Mouse (Mus musculus): ENCODE data around the gene Ms4a1. TPM values are rescaled to one million over a fixed set of nuclear protein-coding genes. Genes with fewer than 3 reads are reported as not detected.

The Ms4a1 gene
- polyA plus RNA-seq, 1 experiment from 2014 or later: 3.3 TPM

GRCm38 (mm10) chr19:11292990-11293389, 26.9 kb upstream of the Ms4a1 start:
- 5% methylated on average over 12 of the region's 12 CpGs for WGBS (ENCODE audit: insufficient replicate concordance)
- TF ChIP-seq EP300 (IDR thresholded peaks at IDR 0.05; ENCODE audit: low read depth) (no peak), CTCF (IDR thresholded peaks at IDR 0.05; ENCODE audit: low read depth) (no peak)
- peak overlapping the region; percentile 70 for H3K4me2 ChIP-seq (ENCODE audit: low read depth, low read length)
- ATAC-seq (no peak), DNase-seq (peak; percentile 24)
- peak overlapping the region; percentile 40; the same call in 1 of the 2 replicates for H3K9ac ChIP-seq (replicated peaks)
- peaks cover 4% of the 10 kb centered on the region; the same call in 1 of the 2 replicates for H3K4me1 ChIP-seq (ENCODE audit: insufficient read depth)
- H3K27me3 ChIP-seq (ENCODE audit: insufficient read depth, low read length): no peaks in the 10 kb centered on the region
- no peaks in the 10 kb centered on the region for H3K36me3 ChIP-seq (replicated peaks; ENCODE audit: insufficient read depth, low read length)
- H3K27ac ChIP-seq (ENCODE audit: low read depth): 0 out of 2 replicates have a peak overlapping the region, but pooled peaks have one; percentile 36
- no peaks in the 10 kb centered on the region for H3K9me3 ChIP-seq (ENCODE audit: low read length)
- peak overlapping the region; percentile 49 for H3K4me3 ChIP-seq (ENCODE audit: low read depth, low read length)

- no peak for ATAC-seq
- H3K27ac ChIP-seq (ENCODE audit: low read depth): no peak within 1 kb of the TSS
- WGBS (ENCODE audit: insufficient replicate concordance): 71% methylated on average over 2 of the region's 2 CpGs
Observed at GRCm38 (mm10) chr19:11283773-11284172, 17.7 kb upstream of the Ms4a1 start, which contains the start of gene Ms4a5. Ms4a5 (minus strand) TSS chr19:11283873.

DNA sequence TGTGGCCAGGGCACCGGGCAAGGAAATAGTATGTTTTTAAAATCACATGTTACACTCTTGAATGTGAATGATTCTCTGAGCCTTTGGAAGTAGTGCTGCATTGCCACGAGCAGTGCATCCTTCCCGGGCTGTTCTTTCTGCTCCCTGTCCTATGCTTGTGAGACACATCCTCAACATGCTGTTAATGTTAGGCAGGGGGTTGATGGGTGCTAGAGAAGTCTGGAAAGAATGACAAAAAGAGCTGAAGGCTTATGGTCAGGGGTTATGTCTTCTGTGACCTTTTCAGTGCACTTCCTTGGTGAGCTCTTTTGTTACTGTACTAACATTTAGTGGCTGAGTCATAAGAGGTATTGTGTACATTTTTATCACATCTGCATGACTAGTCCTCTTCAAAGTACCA, 14.2 kb upstream of the Ms4a1 start:
- Histone ChIP-seq H3K36me3 (replicated peaks; ENCODE audit: insufficient read depth, low read length) (no peaks in the 10 kb centered on the region), H3K4me1 (ENCODE audit: insufficient read depth) (no peaks in the 10 kb centered on the region), H3K9ac (replicated peaks) (no peak overlapping the region), H3K4me2 (ENCODE audit: low read depth, low read length) (no peak overlapping the region), H3K9me3 (ENCODE audit: low read length) (no peaks in the 10 kb centered on the region), H3K27me3 (ENCODE audit: insufficient read depth, low read length) (no peaks in the 10 kb centered on the region), H3K27ac (ENCODE audit: low read depth) (no peak overlapping the region), H3K4me3 (ENCODE audit: low read depth, low read length) (no peak overlapping the region)
- ATAC-seq (no peak), DNase-seq (no peak)
- WGBS (ENCODE audit: insufficient replicate concordance): 67% methylated on average over 3 of the region's 3 CpGs
- TF ChIP-seq EP300 (IDR thresholded peaks at IDR 0.05; ENCODE audit: low read depth) (no peak), CTCF (IDR thresholded peaks at IDR 0.05; ENCODE audit: low read depth) (no peak)

More at GRCm38 (mm10) chr19:11283773-11284172, 17.7 kb upstream of the Ms4a1 start, which contains the start of gene Ms4a5:
- Histone ChIP-seq H3K9me3 (ENCODE audit: low read length) (no peaks in the 10 kb centered on the region), H3K36me3 (replicated peaks; ENCODE audit: insufficient read depth, low read length) (no peaks in the 10 kb centered on the region), H3K4me3 (ENCODE audit: low read depth, low read length) (no peak within 1 kb of the TSS), H3K27me3 (ENCODE audit: insufficient read depth, low read length) (no peaks in the 10 kb centered on the region), H3K4me2 (ENCODE audit: low read depth, low read length) (no peak within 1 kb of the TSS), H3K9ac (replicated peaks) (no peak within 1 kb of the TSS), H3K4me1 (ENCODE audit: insufficient read depth) (no peaks in the 10 kb centered on the region)
- no peak for DNase-seq
- TF ChIP-seq CTCF (IDR thresholded peaks at IDR 0.05; ENCODE audit: low read depth) (no peak), EP300 (IDR thresholded peaks at IDR 0.05; ENCODE audit: low read depth) (no peak)

GRCm38 (mm10) chr19:11276431-11276830, 10.4 kb upstream of the Ms4a1 start:
- TF ChIP-seq EP300 (IDR thresholded peaks at IDR 0.05; ENCODE audit: low read depth) (no peak), CTCF (IDR thresholded peaks at IDR 0.05; ENCODE audit: low read depth) (no peak)

GRCm38 (mm10) chr19:11266956-11267355, 915 bp upstream of the Ms4a1 start:
- H3K4me3 ChIP-seq (ENCODE audit: low read depth, low read length): no peak overlapping the region
- H3K4me1 ChIP-seq (ENCODE audit: insufficient read depth): no peaks in the 10 kb centered on the region
- DNase-seq (no peak), ATAC-seq (no peak)
- H3K27ac ChIP-seq (ENCODE audit: low read depth): no peak overlapping the region
- no peak for TF ChIP-seq EP300 (IDR thresholded peaks at IDR 0.05; ENCODE audit: low read depth)
- no peak for TF ChIP-seq CTCF (IDR thresholded peaks at IDR 0.05; ENCODE audit: low read depth)
- no peak overlapping the region for H3K9ac ChIP-seq (replicated peaks)
- WGBS (ENCODE audit: insufficient replicate concordance): 69% methylated on average over 4 of the region's 4 CpGs
- H3K27me3 ChIP-seq (ENCODE audit: insufficient read depth, low read length): no peaks in the 10 kb centered on the region
- no peak overlapping the region for H3K4me2 ChIP-seq (ENCODE audit: low read depth, low read length)
- no peaks in the 10 kb centered on the region for H3K36me3 ChIP-seq (replicated peaks; ENCODE audit: insufficient read depth, low read length)
- H3K9me3 ChIP-seq (ENCODE audit: low read length): no peaks in the 10 kb centered on the region

More at GRCm38 (mm10) chr19:11276431-11276830, 10.4 kb upstream of the Ms4a1 start:
- no peak overlapping the region for H3K27ac ChIP-seq (ENCODE audit: low read depth)
- H3K4me3 ChIP-seq (ENCODE audit: low read depth, low read length): no peak overlapping the region
- H3K4me1 ChIP-seq (ENCODE audit: insufficient read depth): no peaks in the 10 kb centered on the region
- no peaks in the 10 kb centered on the region for H3K9me3 ChIP-seq (ENCODE audit: low read length)
- no peaks in the 10 kb centered on the region for H3K36me3 ChIP-seq (replicated peaks; ENCODE audit: insufficient read depth, low read length)
- no peaks in the 10 kb centered on the region for H3K27me3 ChIP-seq (ENCODE audit: insufficient read depth, low read length)
- WGBS (ENCODE audit: insufficient replicate concordance): 57% methylated on average over 5 of the region's 5 CpGs
- DNase-seq: no peak
- no peak overlapping the region for H3K9ac ChIP-seq (replicated peaks)
- no peak for ATAC-seq
- H3K4me2 ChIP-seq (ENCODE audit: low read depth, low read length): no peak overlapping the region

DNA sequence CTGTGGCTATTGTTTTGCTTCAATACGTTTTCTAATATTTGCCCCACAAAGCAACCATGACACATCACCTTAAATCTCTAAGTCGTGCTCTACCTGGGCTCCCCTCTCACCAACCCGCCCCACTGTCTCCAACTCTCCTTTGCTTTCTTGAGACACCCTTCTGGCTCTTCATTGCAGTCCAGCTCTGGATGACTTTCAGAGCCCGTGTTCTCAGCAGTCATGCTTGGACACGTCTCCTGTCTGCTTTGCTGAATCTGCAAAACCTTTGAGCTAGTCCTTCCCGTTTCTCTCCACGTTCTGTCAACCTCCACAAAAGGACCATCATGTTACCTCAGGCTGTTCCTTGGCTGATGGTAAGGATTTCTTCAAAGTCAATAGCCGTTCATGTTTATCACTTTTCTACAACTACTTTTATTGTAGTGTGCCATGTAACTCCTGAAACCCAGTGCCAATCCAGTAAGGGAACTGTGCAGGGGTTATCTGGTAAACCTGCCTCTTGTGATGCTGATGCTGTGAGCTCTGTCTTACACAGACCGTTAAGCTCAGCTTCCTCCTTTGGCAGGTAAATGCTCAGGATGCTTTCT, 1.3 kb downstream of the Ms4a1 start:
- Histone ChIP-seq H3K4me2 (ENCODE audit: low read depth, low read length) (no peak overlapping the region), H3K9ac (replicated peaks) (no peak overlapping the region), H3K27ac (ENCODE audit: low read depth) (no peak overlapping the region), H3K36me3 (replicated peaks; ENCODE audit: insufficient read depth, low read length) (no peaks in the 10 kb centered on the region), H3K4me1 (ENCODE audit: insufficient read depth) (no peaks in the 10 kb centered on the region), H3K27me3 (ENCODE audit: insufficient read depth, low read length) (no peaks in the 10 kb centered on the region), H3K4me3 (ENCODE audit: low read depth, low read length) (no peak overlapping the region), H3K9me3 (ENCODE audit: low read length) (no peaks in the 10 kb centered on the region)
- TF ChIP-seq CTCF (IDR thresholded peaks at IDR 0.05; ENCODE audit: low read depth) (no peak), EP300 (IDR thresholded peaks at IDR 0.05; ENCODE audit: low read depth) (no peak)
- 70% methylated on average over 9 of the region's 9 CpGs for WGBS (ENCODE audit: insufficient replicate concordance)
- no peak for DNase-seq
- no peak for ATAC-seq
